Mouse (Mus musculus) thymus, postnatal 10 days (tissue): ENCODE results near the gene Mvb12a.
"Not testable (repeated sequence)": the region's sequence is repeated elsewhere in the genome, so short reads cannot be mapped to it uniquely, and the experiment has no call there.

Source experiments
- DNase-seq, 2 experiments: peaks; one replicate each; pipeline ENCODE4 v3.0.0; 2021; ENCODE audit warnings: low spot score in 2 of 2

The Mvb12a gene

GRCm38 (mm10) chr8:71526272-71526671, 16.4 kb upstream of the Mvb12a start:
- DNase-seq: no peak

- DNase-seq: no peak
These were observed 15.4 kb upstream of the Mvb12a start for GRCm38 (mm10) chr8:71527162-71527870.

- DNase-seq: peak; percentile 49 to 52
These were observed 14.2 kb upstream of the Mvb12a start for GRCm38 (mm10) chr8:71528362-71529073.

GRCm38 (mm10) chr8:71530735-71531467, 11.8 kb upstream of the Mvb12a start:
- DNase-seq: not testable (repeated sequence)

- DNase-seq: no peak
These were observed 8.4 kb upstream of the Mvb12a start for GRCm38 (mm10) chr8:71534263-71534810.

GRCm38 (mm10) chr8:71535663-71536062, 7.1 kb upstream of the Mvb12a start:
- peak; percentile 57 to 61 for DNase-seq

GRCm38 (mm10) chr8:71537028-71537867, 5.5 kb upstream of the Mvb12a start, which contains the start of gene Bst2:
Bst2 (minus strand) TSS chr8:71537456.
- DNase-seq: peak; percentile 80 to 85

DNA sequence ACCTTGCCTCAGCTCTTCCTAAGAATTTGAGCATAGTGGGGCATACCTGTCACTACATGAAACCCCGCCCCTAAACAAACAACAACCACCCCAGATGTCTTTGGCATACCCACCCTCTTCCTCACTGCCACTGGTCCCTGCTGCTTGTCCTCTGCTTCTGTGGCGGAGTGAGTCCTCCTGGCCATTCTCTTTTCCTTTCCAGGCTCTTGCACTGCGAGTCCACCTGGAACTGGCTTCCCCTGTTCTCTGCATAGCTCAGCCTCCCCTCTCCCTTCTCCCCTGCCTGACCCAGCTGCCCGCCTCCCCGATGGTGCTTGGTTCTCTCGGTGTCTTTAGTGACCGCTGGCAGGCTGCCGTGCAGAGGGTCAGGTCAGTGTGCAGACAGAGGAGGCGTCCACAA, 1.0 kb downstream of the Mvb12a start:
- no peak for DNase-seq

- no peak for DNase-seq
These were observed 2.3 kb downstream of the Mvb12a start for GRCm38 (mm10) chr8:71545053-71545452.

GRCm38 (mm10) chr8:71547590-71547989, 4.9 kb downstream of the Mvb12a start:
- DNase-seq: peak; percentile 77 to 78

DNA sequence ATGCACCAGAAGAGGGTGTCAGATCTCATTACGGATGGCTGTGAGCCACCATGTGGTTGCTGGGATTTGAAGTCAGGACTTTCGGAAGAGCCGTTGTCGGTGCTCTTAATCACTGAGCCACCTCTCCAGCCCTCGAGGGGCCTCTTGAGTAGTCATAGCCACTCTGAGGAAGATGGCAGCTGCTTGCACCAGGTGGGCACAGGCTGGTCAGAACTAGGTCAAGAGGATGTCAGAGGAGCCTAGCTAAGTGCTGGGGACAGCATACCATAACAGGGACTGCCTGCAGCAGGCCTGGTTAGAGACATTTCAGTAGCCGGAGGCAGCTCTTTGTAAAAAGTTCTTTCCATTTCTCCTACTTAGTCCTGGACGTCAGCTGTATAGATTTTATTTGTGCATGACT, 8.0 kb downstream of the Mvb12a start:
- DNase-seq: peak in 1 of 2 experiments; percentile 58

GRCm38 (mm10) chr8:71552770-71553169, 10.0 kb downstream of the Mvb12a start:
- no peak for DNase-seq

DNA sequence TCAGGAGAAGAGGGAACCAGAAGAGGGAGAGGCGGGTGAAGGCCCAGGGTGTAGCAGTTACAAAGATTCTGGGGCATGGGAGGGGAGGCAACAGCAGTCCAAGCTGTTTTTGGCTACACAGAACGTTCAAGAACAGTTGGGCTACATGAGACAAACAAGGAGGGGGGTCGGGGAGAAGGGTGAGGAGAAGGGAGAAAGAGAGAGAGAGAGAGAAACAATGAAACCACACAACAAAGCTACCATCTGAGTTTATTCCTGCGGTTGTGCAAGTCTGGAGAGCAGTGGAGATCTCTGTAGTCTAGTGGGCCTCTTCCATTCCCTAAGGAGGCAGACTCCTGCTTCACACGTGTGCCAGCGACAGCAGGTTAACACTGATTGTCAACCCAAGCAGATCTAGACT, 11.3 kb downstream of the Mvb12a start:
- DNase-seq: no peak

DNA sequence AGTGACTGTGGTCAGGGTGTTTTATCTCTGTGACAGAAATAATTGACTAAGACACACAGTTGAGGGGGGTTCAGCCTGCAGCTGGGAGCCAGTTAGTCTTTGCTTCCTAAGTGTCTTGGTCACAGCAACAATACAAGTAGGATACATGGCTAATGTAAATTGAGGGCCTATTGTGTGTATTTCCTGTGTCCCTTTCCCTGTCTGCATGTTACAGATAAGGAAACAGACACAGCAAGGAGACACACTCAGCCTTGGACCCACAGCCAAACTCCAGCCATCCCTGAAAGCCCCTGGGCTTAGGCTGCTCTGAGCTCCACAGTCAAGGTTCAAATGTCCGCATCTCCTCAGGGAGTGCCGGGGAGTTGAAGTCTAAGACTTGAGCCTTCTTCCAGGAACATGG, 11.9 kb downstream of the Mvb12a start:
- no peak for DNase-seq

GRCm38 (mm10) chr8:71558071-71558957, 15.6 kb downstream of the Mvb12a start, which contains the start of gene Tmem221:
Tmem221 (minus strand) TSS chr8:71558871.
- peak; percentile 68 to 74 for DNase-seq

DNA sequence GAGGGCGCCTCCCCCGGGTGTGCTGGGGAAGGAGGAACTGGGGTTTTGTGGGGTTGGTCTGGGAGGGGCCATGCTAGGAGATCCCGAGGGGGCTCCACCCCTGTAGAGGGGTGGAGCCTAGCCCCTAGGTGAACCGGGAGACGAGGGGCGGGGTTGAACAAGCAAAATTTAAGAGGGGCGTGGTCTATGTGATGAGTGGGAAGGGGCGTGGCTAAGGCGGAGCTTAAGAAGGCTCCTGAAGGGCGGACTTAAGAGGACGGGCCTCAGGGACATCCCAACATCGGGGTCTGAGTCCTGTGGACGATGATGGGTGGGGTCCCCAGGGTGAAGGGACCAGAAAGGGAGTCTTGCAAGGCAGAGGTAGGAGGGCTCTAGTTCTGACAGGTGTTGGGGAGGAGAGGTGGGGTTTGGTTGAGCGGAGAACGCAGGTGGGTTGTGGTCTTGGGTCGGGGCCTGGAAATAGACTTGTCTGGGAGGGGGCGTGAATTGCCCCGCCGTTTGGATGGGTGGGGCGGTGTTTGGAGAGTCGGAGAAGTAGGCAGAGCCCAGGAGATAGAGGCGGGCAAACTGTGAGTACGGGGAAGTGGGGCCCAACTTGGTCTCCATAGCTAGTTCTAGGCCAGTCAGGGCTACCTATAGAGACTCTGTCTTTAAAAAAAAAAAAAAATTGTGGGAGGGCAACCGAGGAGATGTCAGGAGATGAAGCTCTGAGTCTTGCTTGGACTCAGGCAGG, 16.4 kb downstream of the Mvb12a start:
- DNase-seq: peak; percentile 84

DNA sequence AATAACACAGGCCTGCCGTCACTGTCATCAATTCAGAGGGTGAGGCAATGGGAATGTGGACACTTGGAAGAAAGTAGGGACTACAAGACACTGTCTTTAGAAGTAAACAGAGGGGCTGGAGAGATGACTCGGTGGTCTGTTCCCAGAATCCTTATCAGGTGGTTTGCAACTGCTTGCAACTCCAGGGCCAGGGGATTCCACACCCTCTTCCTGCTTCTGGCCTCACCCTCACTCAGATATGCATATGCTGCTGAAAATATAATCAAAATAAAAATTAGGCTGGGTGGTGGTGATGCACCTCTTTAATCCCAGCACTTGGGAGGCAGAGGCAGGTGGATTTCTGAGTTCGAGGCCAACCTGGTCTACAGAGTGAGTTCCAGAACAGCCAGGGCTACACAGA, 17.3 kb downstream of the Mvb12a start:
- no peak for DNase-seq

DNA sequence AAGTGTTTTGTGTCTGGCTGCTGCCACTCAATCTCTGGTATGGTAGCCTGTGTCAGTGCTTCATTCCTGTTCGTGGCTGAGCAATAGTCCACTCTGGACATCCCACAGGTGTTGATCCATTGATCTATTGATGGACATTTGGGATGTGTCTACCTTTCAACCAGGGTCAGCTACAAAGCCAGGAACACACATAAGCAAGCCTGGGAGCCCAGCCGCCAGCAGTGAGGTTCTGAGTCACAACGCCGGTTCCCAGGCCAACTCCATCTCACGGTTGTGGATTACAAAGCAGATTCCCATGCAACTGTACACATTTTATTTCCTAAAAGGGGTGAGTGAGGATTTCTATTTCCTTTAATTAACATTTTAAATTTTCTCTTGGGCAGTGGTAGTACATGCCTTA, 18.0 kb downstream of the Mvb12a start:
- no peak for DNase-seq

- peak; percentile 48 to 73 for DNase-seq
These were observed 18.7 kb downstream of the Mvb12a start for GRCm38 (mm10) chr8:71561401-71561800.
